Mouse (Mus musculus) ovary, postnatal 10 days (tissue): ENCODE measurements at regions not wholly inside any gene's neighbourhood (a gene's known extent, or its start where the extent isn't known, plus 50 kb on each side); places are given as distances from the start of the nearest gene placed in this dataset.
"Not testable (repeated sequence)": the region's sequence is repeated elsewhere in the genome, so short reads cannot be mapped to it uniquely, and the experiment has no call there.

Source experiments
- DNase-seq: peaks from one replicate; pipeline ENCODE4 v3.0.0; 2022; ENCODE audit warnings: low spot score

GRCm38 (mm10) chr12:32434506-32435002 lies 56.0 kb downstream of the Ccdc71l start:
- DNase-seq = no peak

GRCm38 (mm10) chr12:32435126-32435525 lies 56.6 kb downstream of the Ccdc71l start:
- DNase-seq = no peak

- DNase-seq = no peak
Measured at GRCm38 (mm10) chr12:32438209-32438608, 59.7 kb downstream of the Ccdc71l start.

GRCm38 (mm10) chr12:32444770-32445169 lies 66.3 kb downstream of the Ccdc71l start:
- no peak for DNase-seq

- DNase-seq = no peak
Measured at GRCm38 (mm10) chr12:32445874-32446273, 67.4 kb downstream of the Ccdc71l start.

- DNase-seq = no peak
Measured at GRCm38 (mm10) chr12:32449373-32449772, 70.9 kb downstream of the Ccdc71l start.

- no peak for DNase-seq
Measured at GRCm38 (mm10) chr12:32451226-32451625, 72.7 kb downstream of the Ccdc71l start.

GRCm38 (mm10) chr12:32454794-32455193 lies 76.3 kb downstream of the Ccdc71l start:
- no peak for DNase-seq

- not testable (repeated sequence) for DNase-seq
Measured at GRCm38 (mm10) chr12:32455231-32455630, 76.7 kb downstream of the Ccdc71l start.

GRCm38 (mm10) chr12:32455913-32456312 lies 77.4 kb downstream of the Ccdc71l start:
- DNase-seq = no peak

- no peak for DNase-seq
Measured at GRCm38 (mm10) chr12:32456796-32457195, 78.3 kb downstream of the Ccdc71l start.

GRCm38 (mm10) chr12:32458386-32458785 lies 79.9 kb downstream of the Ccdc71l start:
- no peak for DNase-seq

- DNase-seq = no peak
Measured at GRCm38 (mm10) chr12:32460330-32460998, 82.0 kb downstream of the Ccdc71l start.

GRCm38 (mm10) chr12:32465371-32465770 lies 86.9 kb downstream of the Ccdc71l start:
- DNase-seq = peak; percentile 19

- DNase-seq = no peak
Measured at GRCm38 (mm10) chr12:32469863-32470262, 91.4 kb downstream of the Ccdc71l start.

GRCm38 (mm10) chr12:32479451-32479850 lies 100.9 kb downstream of the Ccdc71l start:
- DNase-seq = no peak

GRCm38 (mm10) chr12:32480268-32480667 lies 101.8 kb downstream of the Ccdc71l start:
- no peak for DNase-seq

- DNase-seq = no peak
Measured at GRCm38 (mm10) chr12:32481051-32481450, 102.5 kb downstream of the Ccdc71l start.

GRCm38 (mm10) chr12:32482343-32482742 lies 103.8 kb downstream of the Ccdc71l start:
- no peak for DNase-seq

- no peak for DNase-seq
Measured at GRCm38 (mm10) chr12:32482777-32483176, 104.3 kb downstream of the Ccdc71l start.

- no peak for DNase-seq
Measured at GRCm38 (mm10) chr12:32486246-32486645, 107.7 kb downstream of the Ccdc71l start.

- no peak for DNase-seq
Measured at GRCm38 (mm10) chr12:32486729-32487128, 108.2 kb downstream of the Ccdc71l start.

GRCm38 (mm10) chr12:32487883-32488577 lies 109.5 kb downstream of the Ccdc71l start:
- no peak for DNase-seq

GRCm38 (mm10) chr12:32488578-32488892 lies 110.0 kb downstream of the Ccdc71l start:
- no peak for DNase-seq
